Mouse (Mus musculus): Measurements from ENCODE around the gene Arvcf.

Gene Arvcf

GRCm38 (mm10) chr16:18436128-18436527 is 88.1 kb downstream of the Arvcf start:
- DNase-seq: no peak

DNA sequence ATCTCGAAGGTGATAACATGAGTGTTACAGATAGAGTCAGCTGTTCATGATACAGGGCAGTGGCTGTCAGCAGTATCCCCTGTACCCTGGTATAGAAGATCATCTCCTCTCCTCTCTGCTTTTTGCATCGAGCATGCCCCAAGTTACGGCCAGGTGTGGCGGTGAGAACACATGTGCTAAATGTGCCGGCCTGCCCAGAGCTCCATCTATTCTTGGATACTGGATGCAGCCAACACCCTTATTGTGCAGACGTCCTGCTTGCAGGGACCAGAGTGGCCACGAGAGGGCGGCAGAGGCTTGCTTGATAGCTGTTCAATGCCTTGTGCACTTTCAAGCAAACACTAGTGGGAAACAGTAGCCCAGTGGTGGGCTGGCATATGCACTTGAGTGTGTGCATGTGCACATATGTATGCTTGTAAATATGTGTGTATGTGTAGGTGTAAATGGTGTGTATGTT is 95.4 kb downstream of the Arvcf start:
- peak; percentile 90 to 97 for DNase-seq

- no peak for DNase-seq
These were observed 99.3 kb downstream of the Arvcf start for GRCm38 (mm10) chr16:18447243-18447642.

DNA sequence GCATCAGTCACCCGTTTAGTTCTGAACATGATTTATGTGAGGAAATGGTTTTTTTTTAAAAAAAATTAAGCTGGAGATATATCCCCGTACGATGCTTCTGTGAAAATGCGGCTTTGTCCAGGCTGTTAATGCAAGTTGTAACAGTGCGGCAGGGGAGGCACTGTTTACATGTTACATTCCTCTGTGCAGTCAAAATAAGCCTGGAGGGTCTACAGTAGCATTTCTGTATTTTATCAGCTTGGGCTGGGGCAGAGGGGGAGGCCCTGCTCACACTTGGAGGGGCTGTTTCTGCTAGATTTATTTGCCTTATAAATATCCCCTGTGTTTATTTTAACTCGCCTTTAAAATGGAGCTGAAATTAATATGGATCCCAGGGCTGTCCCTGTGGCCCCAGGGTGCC is 100.1 kb downstream of the Arvcf start:
- no peak for DNase-seq

- DNase-seq: no peak
These were observed 101.0 kb downstream of the Arvcf start for GRCm38 (mm10) chr16:18449005-18449404.

- DNase-seq: no peak
These were observed 103.7 kb downstream of the Arvcf start for GRCm38 (mm10) chr16:18451486-18452181.

- no peak for DNase-seq
These were observed 104.4 kb downstream of the Arvcf start for GRCm38 (mm10) chr16:18452361-18452862.

- no peak for DNase-seq
These were observed 105.9 kb downstream of the Arvcf start for GRCm38 (mm10) chr16:18453846-18454245.

- no peak for DNase-seq
These were observed 107.4 kb downstream of the Arvcf start for GRCm38 (mm10) chr16:18455407-18455806.
